Mouse (Mus musculus): Measurements from ENCODE around the gene Islr.

- TF ChIP-seq CTCF (IDR thresholded peaks at IDR 0.05; ENCODE audit: borderline replicate concordance, extremely low read depth, insufficient read depth, insufficient read length) (no peak), POLR2A (IDR thresholded peaks at IDR 0.05; ENCODE audit: borderline replicate concordance, extremely low read depth, insufficient read depth, insufficient read length, poor library complexity, severe bottlenecking) (no peak)
These were observed 9.3 kb upstream of the Islr start for GRCm38 (mm10) chr9:58213377-58213776.

Data from brain, embryonic 14.5 days (tissue).